In genomic region chr2:153454841-153455506, GRCm38 (mm10) we compare ENCODE assay signal across 22 mouse cellular contexts. TPM values are rescaled to one million over a fixed set of nuclear protein-coding genes. Genes with fewer than 3 reads are reported as not detected.
DNase-seq lines count a peak whose midpoint lies in the region; ATAC-seq lines count a peak whose summit lies in the region.
"Had no signal": no experiment of that assay in that cellular context is flagged by ENCODE, and none has a peak within 500 bp of the region (broad histone marks: within the 10 kb centered on the region; RNA-seq: fewer than 3 reads in every experiment).

No protein-coding gene starts in this region.

- peaks cover 66% of the 10 kb centered on the region for H3K4me1 ChIP-seq in heart, embryonic 13.5 days
- H3K4me1 ChIP-seq in erythroblast, embryonic 14.5 days (ENCODE audit: control insufficient read depth) = peaks cover 68% of the 10 kb centered on the region
- peaks cover 62% of the 10 kb centered on the region for H3K4me1 ChIP-seq in liver, embryonic 15.5 days (replicated peaks)

- H3K4me3 ChIP-seq in heart, embryonic 13.5 days = no peak overlapping the region
- H3K4me3 ChIP-seq in erythroblast, embryonic 14.5 days (replicated peaks) = peak overlapping the region; percentile 34
- H3K4me3 ChIP-seq in liver, embryonic 15.5 days (replicated peaks) = peak overlapping the region; percentile 3
- H3K4me3 ChIP-seq: embryonic facial prominence, embryonic 15.5 days; hindbrain, embryonic 15.5 days; neural tube, embryonic 15.5 days had no signal

- WGBS in heart, embryonic 13.5 days = 28% methylated on average over 9 of the region's 9 CpGs
- WGBS in liver, embryonic 15.5 days (ENCODE audit: insufficient replicate concordance) = 28% methylated on average over 9 of the region's 9 CpGs

- H3K9me3 ChIP-seq in heart, embryonic 13.5 days = no peaks in the 10 kb centered on the region
- no peaks in the 10 kb centered on the region for H3K9me3 ChIP-seq in erythroblast, embryonic 14.5 days (ENCODE audit: control insufficient read depth, low read length)
- H3K9me3 ChIP-seq in liver, embryonic 15.5 days (replicated peaks) = no peaks in the 10 kb centered on the region
- H3K9me3 ChIP-seq: embryonic facial prominence, embryonic 15.5 days; G1E; hindbrain, embryonic 15.5 days; neural tube, embryonic 15.5 days had no signal

- H3K27ac ChIP-seq in heart, embryonic 13.5 days (replicated peaks) = peak overlapping the region; percentile 62
- H3K27ac ChIP-seq in liver, embryonic 15.5 days (replicated peaks) = peak overlapping the region; percentile 91
- H3K27ac ChIP-seq: embryonic facial prominence, embryonic 15.5 days; hindbrain, embryonic 15.5 days; neural tube, embryonic 15.5 days had no signal

- no peak overlapping the region for H3K4me2 ChIP-seq in heart, embryonic 13.5 days
- H3K4me2 ChIP-seq in liver, embryonic 15.5 days = peak overlapping the region; percentile 51
- H3K4me2 ChIP-seq: embryonic facial prominence, embryonic 15.5 days; hindbrain, embryonic 15.5 days; neural tube, embryonic 15.5 days had no signal

- no peaks in the 10 kb centered on the region for H3K36me3 ChIP-seq in heart, embryonic 13.5 days
- H3K36me3 ChIP-seq in erythroblast, embryonic 14.5 days (ENCODE audit: control insufficient read depth) = peaks cover 70% of the 10 kb centered on the region
- 0 out of 2 replicates have a peak, but pooled peaks cover 4% of the 10 kb centered on the region for H3K36me3 ChIP-seq in liver, embryonic 15.5 days (replicated peaks)
- H3K36me3 ChIP-seq: embryonic facial prominence, embryonic 15.5 days; hindbrain, embryonic 15.5 days; neural tube, embryonic 15.5 days had no signal

- no peaks in the 10 kb centered on the region for H3K27me3 ChIP-seq in heart, embryonic 13.5 days (replicated peaks)
- no peaks in the 10 kb centered on the region for H3K27me3 ChIP-seq in erythroblast, embryonic 14.5 days (ENCODE audit: control insufficient read depth)
- H3K27me3 ChIP-seq in liver, embryonic 15.5 days = no peaks in the 10 kb centered on the region
- H3K27me3 ChIP-seq: embryonic facial prominence, embryonic 15.5 days; hindbrain, embryonic 15.5 days; neural tube, embryonic 15.5 days had no signal

- peak overlapping the region; percentile 54 for H3K9ac ChIP-seq in heart, embryonic 13.5 days
- H3K9ac ChIP-seq in liver, embryonic 15.5 days = peak overlapping the region; percentile 23; the same call in 1 of the 2 replicates
- H3K9ac ChIP-seq: embryonic facial prominence, embryonic 15.5 days; hindbrain, embryonic 15.5 days; neural tube, embryonic 15.5 days had no signal

- intact Hi-C loops in heart, postnatal 36 days (cut with DNase I) = no loop called here

- ATAC-seq in heart, embryonic 13.5 days (ENCODE audit: extremely low read depth, insufficient number of reproducible peaks, low FRiP score, low TSS enrichment) = no peak
- ATAC-seq in liver, embryonic 15.5 days (ENCODE audit: insufficient read depth) = peak; percentile 81

- DNase-seq in heart, postnatal 36 days = no peak
- peak; percentile 59 for DNase-seq in c-Kit-positive CD71-positive TER-119-negative erythroid progenitor cells, embryonic 14.5 days (ENCODE audit: low read depth)
- no peak for DNase-seq in left cerebral cortex, adult 8-10 months (ENCODE audit: low spot score in 2 of 2)
- DNase-seq in thymus, postnatal 25 days = no peak
- DNase-seq: gastrocnemius, postnatal 25 days; kidney, adult 2 months; kidney, postnatal 36 days; thymus, postnatal 36 days had no signal

RNA-seq across cellular contexts. Expression of gene 4930404H24Rik, which starts 37.6 kb away (rescaled TPM):
- not detected in 2 replicates for polyA plus RNA-seq in heart, embryonic 13.5 days (2015; fragmentation: Nextera tagmentation; extraction: Ambion mirVana)
- total RNA-seq in heart, postnatal 36 days (2021) = not detected
- polyA plus RNA-seq in erythroblast, embryonic 14.5 days (2012) = not detected in 2 replicates
- polyA plus RNA-seq in liver, embryonic 15.5 days (2015; fragmentation: Nextera tagmentation; extraction: Ambion mirVana) = not detected in 2 replicates
- total RNA-seq in left cerebral cortex, adult 8-10 months (2022) = not detected
- total RNA-seq: adrenal gland, adult 18-20 months; G1E; gastrocnemius, postnatal 25 days; layer of hippocampus, postnatal 14 days; left cerebral cortex, postnatal 4 days had no signal
- polyA plus RNA-seq: embryonic facial prominence, embryonic 15.5 days; frontal cortex, adult 2 months; G1E; heart, embryonic 16.5 days; hindbrain, embryonic 15.5 days; kidney, adult 2 months; lung, embryonic 16.5 days; neural tube, embryonic 15.5 days; stomach, embryonic 14.5 days had no signal
